Mouse (Mus musculus) limb, embryonic 13.5 days (tissue): Measurements from ENCODE around the gene Ralgds. TPM values are rescaled to one million over a fixed set of nuclear protein-coding genes. Genes with fewer than 3 reads are reported as not detected.
"Not testable (repeated sequence)": the region's sequence is repeated elsewhere in the genome, so short reads cannot be mapped to it uniquely, and the experiment has no call there.

Experiments
- ATAC-seq: fragments of 200-750 bp; cut with Nextera tagmentation; 2 replicates; pipeline ENCODE4 v1.8.0; 2017; ENCODE audit warnings: low read depth, moderate number of reproducible peaks, moderate TSS enrichment; ENCODE audit not compliant: low FRiP score
- H3K27ac ChIP-seq: fragments of 300-500 bp; sonication (generic); 2 replicates; pipeline ENCODE4 v1.5.1; 2015; ENCODE audit warnings: inconsistent platforms, mild to moderate bottlenecking, moderate library complexity
- H3K27me3 ChIP-seq: fragments of 300-500 bp; sonication (generic); 2 replicates; pipeline ENCODE4 v1.6.1; 2015; ENCODE audit warnings: mild to moderate bottlenecking, inconsistent platforms
- H3K36me3 ChIP-seq: fragments of 300-500 bp; sonication (generic); 2 replicates; pipeline ENCODE4 v1.6.1; 2015; ENCODE audit warnings: inconsistent platforms, mild to moderate bottlenecking, moderate library complexity
- H3K4me1 ChIP-seq: fragments of 300-500 bp; sonication (generic); 2 replicates; pipeline ENCODE4 v1.6.1; 2015; ENCODE audit warnings: inconsistent platforms
- H3K4me2 ChIP-seq: fragments of 300-500 bp; sonication (generic); replicated peaks from 2 replicates; pipeline ENCODE4 v1.6.1; 2015; ENCODE audit warnings: inconsistent platforms, mild to moderate bottlenecking, moderate library complexity
- H3K4me3 ChIP-seq: fragments of 300-500 bp; sonication (generic); 2 replicates; pipeline ENCODE4 v1.5.1; 2015; ENCODE audit warnings: moderate library complexity, mild to moderate bottlenecking, inconsistent platforms
- H3K9ac ChIP-seq: fragments of 300-500 bp; sonication (generic); 2 replicates; pipeline ENCODE4 v1.6.1; 2015; ENCODE audit warnings: mild to moderate bottlenecking, inconsistent platforms
- H3K9me3 ChIP-seq: fragments of 300-500 bp; sonication (generic); 2 replicates; pipeline ENCODE4 v1.6.1; 2016; ENCODE audit warnings: inconsistent platforms
- WGBS: fragments of 180-500 bp; shearing (Covaris S2); methylation state at CpG from one replicate; pipeline ENCODE4 v1.1.7; 2015; 5-methylcytosine and 5-hydroxymethylcytosine counted together
- polyA plus RNA-seq: library from polyadenylated mRNA; unstranded; fragments of >200 nt; fragmentation: Nextera tagmentation; extraction: Ambion mirVana; gene quantifications from 2 replicates; pipeline ENCODE4 v1.2.1, GENCODE M21; 2015

Ralgds gene
- polyA plus RNA-seq = 45.1 and 53.8 TPM in 2 replicates

GRCm38 (mm10) chr2:28512798-28513401, at the start of gene Ralgds:
TSS of gene Ralgds (plus strand) at chr2:28513125.
- peak; percentile 69 for ATAC-seq
- Histone ChIP-seq H3K9me3 (no peaks in the 10 kb centered on the region), H3K36me3 (peaks cover 14% of the 10 kb centered on the region), H3K27me3 (peaks cover 3% of the 10 kb centered on the region; the same call in 1 of the 2 replicates), H3K4me3 (peak within 1 kb of the TSS; percentile 78), H3K9ac (peak within 1 kb of the TSS; percentile 91), H3K27ac (peak within 1 kb of the TSS; percentile 73), H3K4me2 (peak within 1 kb of the TSS; percentile 91), H3K4me1 (peaks cover 26% of the 10 kb centered on the region)
- WGBS = under 1% methylated on average over 26 of the region's 71 CpGs

DNA sequence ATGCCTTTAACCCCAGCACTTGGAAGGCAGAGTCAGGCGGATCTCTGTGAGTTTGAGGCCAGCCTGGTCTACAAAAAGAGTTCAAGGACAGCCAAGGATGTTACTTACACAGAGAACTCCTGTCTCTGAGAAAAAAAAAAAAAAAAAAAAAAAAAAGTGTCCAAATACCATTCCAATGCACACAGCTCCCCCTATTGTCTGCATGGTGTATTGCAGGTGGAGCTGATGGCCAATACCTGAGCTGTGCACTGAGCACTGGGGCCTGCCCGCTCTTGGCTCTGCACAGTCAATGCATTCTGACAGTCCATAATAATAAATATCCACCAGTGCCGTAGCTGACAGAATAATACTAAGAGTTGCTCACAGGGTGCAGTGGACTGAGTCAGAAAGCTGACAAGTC, 49.0 kb upstream of the Ralgds start:
- Histone ChIP-seq H3K36me3 (peaks cover 3% of the 10 kb centered on the region), H3K4me1 (peaks cover 18% of the 10 kb centered on the region), H3K4me2 (no peak overlapping the region), H3K9me3 (no peaks in the 10 kb centered on the region), H3K4me3 (no peak overlapping the region), H3K27me3 (peaks cover 10% of the 10 kb centered on the region), H3K27ac (no peak overlapping the region), H3K9ac (no peak overlapping the region)
- no peak for ATAC-seq
- WGBS = 40% methylated on average over 3 of the region's 3 CpGs

DNA sequence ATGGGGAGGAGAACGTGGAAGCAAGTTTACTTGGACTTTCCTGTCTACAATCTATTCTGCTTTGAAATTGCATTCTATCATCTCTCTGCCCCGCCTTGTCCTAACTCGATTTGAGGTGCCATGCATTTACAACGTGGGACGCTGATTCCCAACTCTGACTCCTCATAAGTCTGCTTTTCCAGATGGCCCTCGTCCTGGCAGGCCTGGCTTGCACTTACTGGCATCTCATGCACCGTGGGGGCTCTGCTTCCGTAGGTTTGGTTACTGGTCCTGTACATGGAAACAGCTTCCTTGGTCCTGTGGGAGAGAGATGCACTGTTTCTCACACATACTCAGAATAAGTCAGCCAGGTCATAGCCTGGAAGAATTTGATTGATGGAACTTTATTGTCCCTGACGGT, 48.0 kb upstream of the Ralgds start:
- Histone ChIP-seq H3K4me1 (peaks cover 20% of the 10 kb centered on the region), H3K27ac (no peak overlapping the region), H3K4me3 (no peak overlapping the region), H3K4me2 (no peak overlapping the region), H3K36me3 (peaks cover 13% of the 10 kb centered on the region), H3K9ac (no peak overlapping the region), H3K9me3 (no peaks in the 10 kb centered on the region), H3K27me3 (peaks cover 10% of the 10 kb centered on the region)
- WGBS = 78% methylated on average over 9 of the region's 9 CpGs
- ATAC-seq = no peak

GRCm38 (mm10) chr2:28465836-28466518, 46.9 kb upstream of the Ralgds start, which contains the start of gene 1700007K13Rik:
TSS of gene 1700007K13Rik (minus strand) at chr2:28466332.
- no peak within 1 kb of the TSS for H3K27ac ChIP-seq
- H3K9ac ChIP-seq = peak within 1 kb of the TSS; percentile 65
- ATAC-seq = peak; percentile 58; the same call in 1 of the 2 replicates
- peak within 1 kb of the TSS; percentile 37 for H3K4me3 ChIP-seq
- 5% methylated on average over 25 of the region's 25 CpGs for WGBS
- peaks cover 24% of the 10 kb centered on the region for H3K36me3 ChIP-seq
- H3K4me1 ChIP-seq = peaks cover 20% of the 10 kb centered on the region
- peaks cover 10% of the 10 kb centered on the region for H3K27me3 ChIP-seq
- no peaks in the 10 kb centered on the region for H3K9me3 ChIP-seq
- peak within 1 kb of the TSS; percentile 70 for H3K4me2 ChIP-seq

DNA sequence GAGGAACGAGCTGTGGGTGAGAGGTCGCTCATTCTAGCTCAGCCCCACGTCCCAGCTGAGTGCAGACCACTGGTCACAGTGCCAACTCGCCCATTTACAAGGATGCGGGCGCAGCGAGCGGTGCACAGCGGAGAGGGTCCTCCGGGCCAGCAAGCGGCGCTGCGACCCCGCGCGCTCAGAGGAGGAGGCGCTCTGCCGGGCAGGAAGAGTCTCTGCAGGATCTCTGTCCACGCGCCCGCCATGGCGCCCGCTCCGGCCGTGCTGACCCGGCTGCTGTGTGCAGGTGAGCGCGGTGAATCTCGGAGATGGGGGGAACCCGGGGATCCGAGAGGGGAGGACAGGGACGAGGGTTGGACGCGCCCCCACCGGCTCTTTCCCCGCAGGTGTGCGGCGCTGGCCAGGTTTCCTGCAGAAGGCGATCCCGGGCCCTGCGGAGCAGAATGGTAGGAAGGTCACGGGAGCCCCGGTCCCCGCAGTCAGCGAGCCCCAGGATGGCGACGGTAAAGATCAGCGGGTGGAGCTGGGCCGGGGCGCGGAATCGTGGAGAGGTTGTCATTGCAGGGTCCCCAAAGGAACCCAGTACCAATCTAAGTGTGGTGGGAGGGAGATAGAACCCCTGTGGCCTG, 45.0 kb upstream of the Ralgds start, which contains the start of gene Mrps2:
TSS of gene Mrps2 (plus strand) at position 207 of the 626 bp plus-strand sequence.
- peak within 1 kb of the TSS; percentile 48 for H3K27ac ChIP-seq
- peaks cover 43% of the 10 kb centered on the region for H3K36me3 ChIP-seq
- peak within 1 kb of the TSS; percentile 98 for H3K9ac ChIP-seq
- peaks cover 20% of the 10 kb centered on the region for H3K4me1 ChIP-seq
- peak within 1 kb of the TSS; percentile 93 for H3K4me3 ChIP-seq
- H3K4me2 ChIP-seq = peak within 1 kb of the TSS; percentile 87
- H3K27me3 ChIP-seq = peaks cover 10% of the 10 kb centered on the region
- ATAC-seq = peak; percentile 90
- WGBS = under 1% methylated on average over 52 of the region's 52 CpGs
- peaks cover 9% of the 10 kb centered on the region for H3K9me3 ChIP-seq

DNA sequence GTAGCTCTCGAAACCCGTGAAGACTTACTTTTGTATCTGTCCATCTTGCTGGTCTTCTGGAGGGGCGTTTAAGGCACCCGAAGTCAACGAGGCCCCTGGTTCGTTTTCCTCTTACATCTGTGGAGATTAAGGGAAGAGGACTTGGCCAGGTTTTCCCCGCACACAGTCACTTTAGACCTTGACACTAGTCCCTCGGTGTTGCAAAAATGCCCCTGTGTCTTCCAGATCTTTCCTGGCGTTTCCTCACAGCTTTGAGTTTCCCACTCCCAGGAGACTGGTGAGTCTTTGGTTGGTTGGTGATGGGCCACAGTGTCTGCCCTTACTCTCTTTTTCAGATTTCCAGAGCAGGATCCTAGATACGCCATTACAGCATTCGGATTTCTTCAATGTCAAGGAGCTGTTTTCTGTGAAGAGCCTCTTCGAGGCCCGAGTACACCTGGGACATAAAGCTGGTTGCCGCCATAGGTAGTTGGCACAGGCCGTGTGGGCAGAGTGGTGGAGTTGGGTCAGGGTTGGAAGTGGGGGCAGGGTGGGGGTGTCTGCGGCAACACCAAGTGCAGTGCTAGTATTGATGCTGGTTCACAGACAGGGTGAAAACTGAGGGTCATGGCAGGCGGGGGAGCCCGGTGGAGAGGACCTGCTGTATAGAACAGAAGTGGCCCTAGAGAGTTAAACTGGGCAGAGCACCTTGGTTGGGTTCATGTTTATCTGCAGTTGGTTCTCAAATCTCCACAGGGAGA, 44.3 kb upstream of the Ralgds start:
- ATAC-seq = no peak
- H3K27ac ChIP-seq = no peak overlapping the region
- peak overlapping the region; percentile 98 for H3K9ac ChIP-seq
- 55% methylated on average over 18 of the region's 18 CpGs for WGBS
- peaks cover 20% of the 10 kb centered on the region for H3K4me1 ChIP-seq
- H3K27me3 ChIP-seq = peaks cover 10% of the 10 kb centered on the region
- peak overlapping the region; percentile 93 for H3K4me3 ChIP-seq
- H3K4me2 ChIP-seq = peak overlapping the region; percentile 87
- H3K36me3 ChIP-seq = peaks cover 45% of the 10 kb centered on the region
- H3K9me3 ChIP-seq = peaks cover 12% of the 10 kb centered on the region

- H3K4me2 ChIP-seq = peak overlapping the region; percentile 87; the same call in 1 of the 2 replicates
- WGBS = 98% methylated on average over 14 of the region's 14 CpGs
These were observed 43.5 kb upstream of the Ralgds start for GRCm38 (mm10) chr2:28469461-28469860.

GRCm38 (mm10) chr2:28470591-28470990, 42.3 kb upstream of the Ralgds start:
- peaks cover 12% of the 10 kb centered on the region for H3K9me3 ChIP-seq
- WGBS = 88% methylated on average over 2 of the region's 2 CpGs
- H3K4me1 ChIP-seq = peaks cover 18% of the 10 kb centered on the region
- no peak overlapping the region for H3K4me3 ChIP-seq
- ATAC-seq = no peak
- no peak overlapping the region for H3K4me2 ChIP-seq
- H3K36me3 ChIP-seq = peaks cover 45% of the 10 kb centered on the region
- no peak overlapping the region for H3K27ac ChIP-seq
- no peak overlapping the region for H3K9ac ChIP-seq
- H3K27me3 ChIP-seq = peaks cover 3% of the 10 kb centered on the region; the same call in 1 of the 2 replicates

More at GRCm38 (mm10) chr2:28469461-28469860, 43.5 kb upstream of the Ralgds start:
- Histone ChIP-seq H3K4me3 (no peak overlapping the region), H3K27me3 (peaks cover 10% of the 10 kb centered on the region), H3K9ac (no peak overlapping the region), H3K27ac (no peak overlapping the region), H3K4me1 (peaks cover 20% of the 10 kb centered on the region), H3K9me3 (peaks cover 12% of the 10 kb centered on the region), H3K36me3 (peaks cover 45% of the 10 kb centered on the region)
- no peak for ATAC-seq

DNA sequence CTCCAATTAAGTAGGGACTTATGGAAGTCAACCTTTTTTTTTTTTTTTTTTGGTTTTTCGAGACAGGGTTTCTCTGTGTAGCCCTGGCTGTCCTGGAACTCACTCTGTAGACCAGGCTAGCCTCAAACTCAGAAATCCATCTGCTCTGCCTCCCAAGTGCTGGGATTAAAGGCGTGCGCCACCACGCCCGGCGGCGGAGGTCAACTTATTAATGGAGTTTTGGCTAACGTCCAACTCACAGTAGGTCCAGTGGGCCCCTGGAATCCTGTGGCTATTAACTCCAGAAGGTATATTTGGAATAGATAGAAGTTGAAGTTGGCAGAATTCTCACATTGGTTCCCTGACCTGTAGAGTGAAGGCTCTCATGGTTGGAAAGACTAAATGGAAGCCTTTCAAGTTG, 40.9 kb upstream of the Ralgds start:
- H3K9ac ChIP-seq, H3K27ac ChIP-seq, H3K27me3 ChIP-seq, ATAC-seq, H3K4me1 ChIP-seq, H3K4me2 ChIP-seq, H3K4me3 ChIP-seq: not testable (repeated sequence)
- WGBS = 92% methylated on average over 8 of the region's 8 CpGs
- Histone ChIP-seq H3K36me3 (peaks cover 45% of the 10 kb centered on the region), H3K9me3 (peaks cover 12% of the 10 kb centered on the region)

DNA sequence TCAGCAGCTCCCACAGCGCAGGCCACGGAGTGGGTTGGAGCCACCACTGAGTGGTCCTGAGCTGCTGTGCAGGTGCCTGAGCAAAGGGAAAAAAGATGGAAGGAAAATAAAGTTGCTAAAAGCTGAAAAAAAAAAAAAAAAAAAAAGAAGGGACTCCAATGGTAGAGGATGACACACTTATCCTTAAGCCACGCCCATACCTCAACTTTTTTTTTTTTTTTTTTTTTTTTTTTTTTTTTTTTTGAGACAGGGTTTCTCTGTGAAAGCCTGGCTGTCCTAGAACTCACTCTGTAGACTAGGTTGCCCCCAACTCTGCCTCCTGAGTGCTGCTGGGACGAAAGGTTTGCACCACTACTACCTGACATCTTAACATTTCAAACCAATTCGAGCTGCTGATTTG, 34.9 kb upstream of the Ralgds start:
- H3K4me2 ChIP-seq, H3K9me3 ChIP-seq, H3K4me3 ChIP-seq, H3K27me3 ChIP-seq, H3K27ac ChIP-seq, H3K4me1 ChIP-seq, H3K36me3 ChIP-seq, ATAC-seq, H3K9ac ChIP-seq: not testable (repeated sequence)
- 89% methylated on average over 5 of the region's 5 CpGs for WGBS
